Mouse (Mus musculus): ENCODE results near the gene P2ry12. TPM values are rescaled to one million over a fixed set of nuclear protein-coding genes. Genes with fewer than 3 reads are reported as not detected.

P2ry12 gene
- polyA plus RNA-seq, 1 experiment from 2014 or later: 0.06 TPM

GRCm38 (mm10) chr3:59197329-59197948 is 65.2 kb downstream of the P2ry12 start:
- DNase-seq (ENCODE audit: low spot score): no peak
- Histone ChIP-seq H3K36me3 (no peaks in the 10 kb centered on the region), H3K4me3 (no peak overlapping the region), H3K9me3 (replicated peaks) (no peaks in the 10 kb centered on the region), H3K27ac (no peak overlapping the region), H3K4me1 (no peaks in the 10 kb centered on the region), H3K27me3 (ENCODE audit: low read depth, poor library complexity, severe bottlenecking) (no peaks in the 10 kb centered on the region)
- WGBS: 90% methylated on average over 4 of the region's 4 CpGs

- H3K36me3 ChIP-seq: no peaks in the 10 kb centered on the region
- WGBS: 84% methylated on average over 7 of the region's 7 CpGs
- H3K4me1 ChIP-seq: no peaks in the 10 kb centered on the region
- no peaks in the 10 kb centered on the region for H3K9me3 ChIP-seq (replicated peaks)
- DNase-seq (ENCODE audit: low spot score): no peak
- no peak within 1 kb of the TSS for H3K4me3 ChIP-seq
- H3K27ac ChIP-seq: no peak within 1 kb of the TSS
- no peaks in the 10 kb centered on the region for H3K27me3 ChIP-seq (ENCODE audit: low read depth, poor library complexity, severe bottlenecking)
Observed at GRCm38 (mm10) chr3:59194938-59195337, 67.7 kb downstream of the P2ry12 start, which contains the start of gene Gpr87. Gene Gpr87 (minus strand): TSS chr3:59195104.

- no peaks in the 10 kb centered on the region for H3K27me3 ChIP-seq (ENCODE audit: low read depth, poor library complexity, severe bottlenecking)
- no peak overlapping the region for H3K27ac ChIP-seq
- DNase-seq (ENCODE audit: low spot score): no peak
- no peaks in the 10 kb centered on the region for H3K9me3 ChIP-seq (replicated peaks)
- no peaks in the 10 kb centered on the region for H3K4me1 ChIP-seq
- WGBS: 87% methylated on average over 7 of the region's 7 CpGs
- H3K36me3 ChIP-seq: no peaks in the 10 kb centered on the region
- H3K4me3 ChIP-seq: no peak overlapping the region
Observed at GRCm38 (mm10) chr3:59194099-59194498, 68.6 kb downstream of the P2ry12 start.

- no peaks in the 10 kb centered on the region for H3K4me1 ChIP-seq
- no peak overlapping the region for H3K27ac ChIP-seq
- no peaks in the 10 kb centered on the region for H3K27me3 ChIP-seq (ENCODE audit: low read depth, poor library complexity, severe bottlenecking)
- WGBS: 95% methylated on average over 6 of the region's 6 CpGs
- no peak overlapping the region for H3K4me3 ChIP-seq
- H3K36me3 ChIP-seq: no peaks in the 10 kb centered on the region
- no peaks in the 10 kb centered on the region for H3K9me3 ChIP-seq (replicated peaks)
- no peak for DNase-seq (ENCODE audit: low spot score)
Observed at GRCm38 (mm10) chr3:59191674-59192073, 71.0 kb downstream of the P2ry12 start.

GRCm38 (mm10) chr3:59187336-59187735 is 75.3 kb downstream of the P2ry12 start:
- Histone ChIP-seq H3K27me3 (ENCODE audit: low read depth, poor library complexity, severe bottlenecking) (no peaks in the 10 kb centered on the region), H3K36me3 (no peaks in the 10 kb centered on the region), H3K9me3 (replicated peaks) (no peaks in the 10 kb centered on the region), H3K27ac (no peak overlapping the region), H3K4me1 (no peaks in the 10 kb centered on the region), H3K4me3 (no peak overlapping the region)
- WGBS: 90% methylated on average over 4 of the region's 4 CpGs
- DNase-seq (ENCODE audit: low spot score): no peak

GRCm38 (mm10) chr3:59185662-59186061 is 77.0 kb downstream of the P2ry12 start:
- WGBS: 94% methylated on average over 4 of the region's 4 CpGs
- no peaks in the 10 kb centered on the region for H3K4me1 ChIP-seq
- H3K9me3 ChIP-seq (replicated peaks): no peaks in the 10 kb centered on the region
- no peak overlapping the region for H3K27ac ChIP-seq
- no peak overlapping the region for H3K4me3 ChIP-seq
- no peaks in the 10 kb centered on the region for H3K36me3 ChIP-seq
- H3K27me3 ChIP-seq (ENCODE audit: low read depth, poor library complexity, severe bottlenecking): no peaks in the 10 kb centered on the region
- no peak for DNase-seq (ENCODE audit: low spot score)

GRCm38 (mm10) chr3:59182129-59182528 is 80.5 kb downstream of the P2ry12 start:
- Histone ChIP-seq H3K36me3 (no peaks in the 10 kb centered on the region), H3K9me3 (replicated peaks) (no peaks in the 10 kb centered on the region), H3K27me3 (ENCODE audit: low read depth, poor library complexity, severe bottlenecking) (no peaks in the 10 kb centered on the region), H3K4me3 (no peak overlapping the region), H3K4me1 (no peaks in the 10 kb centered on the region), H3K27ac (no peak overlapping the region)
- DNase-seq (ENCODE audit: low spot score): no peak

- H3K4me1 ChIP-seq: no peaks in the 10 kb centered on the region
- no peaks in the 10 kb centered on the region for H3K9me3 ChIP-seq (replicated peaks)
- 66% methylated on average over 5 of the region's 5 CpGs for WGBS
- H3K27ac ChIP-seq: no peak overlapping the region
- DNase-seq (ENCODE audit: low spot score): no peak
- H3K36me3 ChIP-seq: no peaks in the 10 kb centered on the region
- H3K4me3 ChIP-seq: no peak overlapping the region
- no peaks in the 10 kb centered on the region for H3K27me3 ChIP-seq (ENCODE audit: low read depth, poor library complexity, severe bottlenecking)
Observed at GRCm38 (mm10) chr3:59181134-59181533, 81.5 kb downstream of the P2ry12 start.

GRCm38 (mm10) chr3:59176871-59177270 is 85.8 kb downstream of the P2ry12 start:
- Histone ChIP-seq H3K36me3 (no peaks in the 10 kb centered on the region), H3K4me3 (no peak overlapping the region), H3K4me1 (no peaks in the 10 kb centered on the region), H3K9me3 (replicated peaks) (no peaks in the 10 kb centered on the region), H3K27ac (no peak overlapping the region), H3K27me3 (ENCODE audit: low read depth, poor library complexity, severe bottlenecking) (no peaks in the 10 kb centered on the region)
- no peak for DNase-seq (ENCODE audit: low spot score)
- whole genome bisulfite sequencing: 84% methylated on average over 5 of the region's 5 CpGs

- Histone ChIP-seq H3K4me3 (no peak overlapping the region), H3K9me3 (replicated peaks) (no peaks in the 10 kb centered on the region), H3K27me3 (ENCODE audit: low read depth, poor library complexity, severe bottlenecking) (no peaks in the 10 kb centered on the region), H3K36me3 (no peaks in the 10 kb centered on the region), H3K4me1 (no peaks in the 10 kb centered on the region), H3K27ac (no peak overlapping the region)
- WGBS: 32% methylated on average over 5 of the region's 5 CpGs
- peak; percentile 43 for DNase-seq (ENCODE audit: low spot score)
Observed at GRCm38 (mm10) chr3:59175234-59175633, 87.4 kb downstream of the P2ry12 start.

- no peaks in the 10 kb centered on the region for H3K9me3 ChIP-seq (replicated peaks)
- H3K27me3 ChIP-seq (ENCODE audit: low read depth, poor library complexity, severe bottlenecking): no peaks in the 10 kb centered on the region
- H3K4me1 ChIP-seq: no peaks in the 10 kb centered on the region; the same call in 1 of the 2 replicates
- DNase-seq (ENCODE audit: low spot score): no peak
- 82% methylated on average over 6 of the region's 6 CpGs for WGBS
- H3K27ac ChIP-seq: no peak overlapping the region
- no peaks in the 10 kb centered on the region for H3K36me3 ChIP-seq
- no peak overlapping the region for H3K4me3 ChIP-seq
Observed at GRCm38 (mm10) chr3:59174426-59175154, 88.1 kb downstream of the P2ry12 start.

GRCm38 (mm10) chr3:59169921-59170627 is 92.6 kb downstream of the P2ry12 start:
- H3K4me1 ChIP-seq: no peaks in the 10 kb centered on the region; the same call in 1 of the 2 replicates
- H3K27ac ChIP-seq: no peak overlapping the region
- DNase-seq (ENCODE audit: low spot score): no peak
- no peak overlapping the region for H3K4me3 ChIP-seq
- H3K36me3 ChIP-seq: no peaks in the 10 kb centered on the region
- WGBS: 38% methylated on average over 2 of the region's 2 CpGs
- no peaks in the 10 kb centered on the region for H3K27me3 ChIP-seq (ENCODE audit: low read depth, poor library complexity, severe bottlenecking)
- H3K9me3 ChIP-seq (replicated peaks): no peaks in the 10 kb centered on the region

GRCm38 (mm10) chr3:59169215-59169614 is 93.5 kb downstream of the P2ry12 start:
- no peak overlapping the region for H3K27ac ChIP-seq
- H3K4me3 ChIP-seq: no peak overlapping the region
- no peaks in the 10 kb centered on the region for H3K27me3 ChIP-seq (ENCODE audit: low read depth, poor library complexity, severe bottlenecking)
- no peaks in the 10 kb centered on the region; the same call in 1 of the 2 replicates for H3K4me1 ChIP-seq
- no peaks in the 10 kb centered on the region for H3K36me3 ChIP-seq
- H3K9me3 ChIP-seq (replicated peaks): no peaks in the 10 kb centered on the region
- 84% methylated on average over 4 of the region's 4 CpGs for WGBS
- no peak for DNase-seq (ENCODE audit: low spot score)

All from limb, embryonic 10.5 days (tissue).